Mouse (Mus musculus) MEL (cell line): ENCODE results near the gene Scyl2.

ENCODE experiments used
- CTCF ChIP-seq, 3 experiments: IDR thresholded peaks in 2 of 3; conservative IDR thresholded peaks in 1 of 3; 2 replicates each; pipeline ENCODE4 v1.5.1; 2011 to 2012; ENCODE audit warnings: low read length in 3 of 3, low read depth in 2 of 3, mild to moderate bottlenecking in 2 of 3, improper control_type of control experiment in 1 of 3, inconsistent platforms in 1 of 3, mixed read lengths in 1 of 3, moderate library complexity in 1 of 3; ENCODE audit not compliant: control insufficient read depth in 1 of 3, insufficient read depth in 1 of 3, poor library complexity in 1 of 3, severe bottlenecking in 1 of 3
- MAX ChIP-seq: IDR thresholded peaks from 2 replicates; pipeline ENCODE4 v1.6.1; 2011; ENCODE audit warnings: low read length, improper control_type of control experiment
- POLR2A ChIP-seq, 2 experiments: IDR thresholded peaks; 2 replicates each; pipeline ENCODE4 v1.6.1; 2011 to 2012; ENCODE audit warnings: low read length in 2 of 2, mild to moderate bottlenecking in 2 of 2, control low read depth in 1 of 2, improper control_type of control experiment in 1 of 2, low read depth in 1 of 2, moderate library complexity in 1 of 2; ENCODE audit not compliant: control insufficient read depth in 1 of 2, insufficient read depth in 1 of 2, poor library complexity in 1 of 2

DNA sequence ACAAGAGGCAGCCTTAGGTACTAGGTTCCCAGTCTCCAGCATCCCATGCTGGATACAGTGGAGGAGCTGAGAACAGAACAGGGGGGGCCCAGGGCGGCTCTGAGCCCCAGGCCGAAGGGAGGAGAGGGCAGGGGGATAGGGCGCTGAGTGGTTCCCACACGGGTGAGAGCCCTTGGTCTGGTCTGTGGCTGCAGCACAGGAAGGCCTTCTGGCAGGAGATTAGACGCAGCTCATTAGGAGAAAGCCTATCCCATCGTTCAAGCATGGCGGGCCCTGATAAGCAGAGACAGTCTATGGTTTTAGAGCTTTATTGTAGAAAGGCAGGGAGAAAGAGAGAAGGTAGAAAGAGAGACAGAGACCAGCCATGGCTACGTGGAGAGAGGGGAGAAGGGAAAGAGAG is 3.9 kb upstream of the Scyl2 start:
- TF ChIP-seq POLR2A (IDR thresholded peaks at IDR 0.05; ENCODE audit: control insufficient read depth in 1 of 2, insufficient read depth in 1 of 2, low read depth in 1 of 2, low read length in 2 of 2, poor library complexity in 1 of 2) = no peak
- TF ChIP-seq CTCF (IDR thresholded peaks at IDR 0.05 in 2 of 3, conservative IDR thresholded peaks at IDR 0.05 in 1 of 3; ENCODE audit: control insufficient read depth in 1 of 3, insufficient read depth in 1 of 3, low read depth in 2 of 3, low read length in 3 of 3, poor library complexity in 1 of 3, severe bottlenecking in 1 of 3) = no peak
- no peak for TF ChIP-seq MAX
